Mouse (Mus musculus): Measurements from ENCODE around the gene Mycl.

- TF ChIP-seq GATA1 (IDR thresholded peaks at IDR 0.05; ENCODE audit: low read length), result no peak
- TF ChIP-seq TAL1 (IDR thresholded peaks at IDR 0.05; ENCODE audit: low read length), result no peak
Measured at GRCm38 (mm10) chr4:122987421-122987820, 8.0 kb upstream of the Mycl start.
